Mouse (Mus musculus) spleen, adult 2 months (tissue): ENCODE results near the gene Mgst3.

Experiments used
- CTCF ChIP-seq: fragments of 200-500 bp; IDR thresholded peaks from 2 replicates; pipeline ENCODE4 v1.5.1; 2011; ENCODE audit warnings: mild to moderate bottlenecking, inconsistent platforms; ENCODE audit not compliant: insufficient read depth, insufficient read length, insufficient replicate concordance; ENCODE audit errors: extremely low read depth
- POLR2A ChIP-seq: fragments of 200-500 bp; IDR thresholded peaks from 2 replicates; pipeline ENCODE4 v1.6.1; 2011; ENCODE audit warnings: low read depth, low read length, inconsistent platforms

DNA sequence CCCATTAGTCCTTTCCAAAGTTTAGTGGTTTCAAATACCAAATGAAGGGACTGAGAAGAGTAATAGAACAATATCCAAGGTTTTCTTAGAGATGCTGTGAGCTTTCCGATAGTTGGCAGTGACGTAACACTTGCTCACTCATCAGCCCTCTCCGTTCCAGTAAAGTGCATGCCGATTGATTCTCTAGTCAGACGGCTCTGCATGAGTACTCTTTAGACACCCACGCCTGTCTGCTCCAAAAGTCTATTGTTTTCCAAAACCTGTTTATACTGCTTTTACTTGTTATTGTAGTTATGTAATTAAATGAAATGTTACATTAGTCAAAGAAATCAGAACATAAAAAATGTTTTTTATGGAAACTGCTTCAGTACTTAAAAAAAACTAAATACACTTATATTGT lies 64.9 kb downstream of the Mgst3 start:
- TF ChIP-seq CTCF (no peak), POLR2A (no peak)
